Mouse (Mus musculus): ENCODE measurements at regions not wholly inside any gene's neighbourhood (a gene's known extent, or its start where the extent isn't known, plus 50 kb on each side); places are given as distances from the start of the nearest gene placed in this dataset.

DNA sequence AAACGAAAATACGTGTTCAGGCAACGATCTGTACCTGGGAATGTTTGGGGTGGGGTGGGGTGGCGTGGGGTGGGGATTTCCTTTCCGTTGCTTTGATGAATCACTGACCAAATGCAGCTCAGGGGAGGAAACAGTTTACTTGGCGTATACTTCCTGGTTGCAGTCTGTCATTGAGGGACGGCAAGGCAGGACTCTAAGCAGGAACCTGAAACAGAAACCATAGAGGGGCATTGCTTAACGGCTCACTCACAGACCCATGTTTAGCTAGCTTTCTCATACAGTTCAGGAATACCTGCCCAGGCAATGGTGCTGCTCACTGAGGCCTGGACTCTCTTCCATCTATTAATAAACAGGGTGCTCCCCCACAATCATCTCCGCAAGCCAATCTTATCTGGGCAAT lies 55.1 kb upstream of the Smox start:
- DNase-seq, result no peak

DNA sequence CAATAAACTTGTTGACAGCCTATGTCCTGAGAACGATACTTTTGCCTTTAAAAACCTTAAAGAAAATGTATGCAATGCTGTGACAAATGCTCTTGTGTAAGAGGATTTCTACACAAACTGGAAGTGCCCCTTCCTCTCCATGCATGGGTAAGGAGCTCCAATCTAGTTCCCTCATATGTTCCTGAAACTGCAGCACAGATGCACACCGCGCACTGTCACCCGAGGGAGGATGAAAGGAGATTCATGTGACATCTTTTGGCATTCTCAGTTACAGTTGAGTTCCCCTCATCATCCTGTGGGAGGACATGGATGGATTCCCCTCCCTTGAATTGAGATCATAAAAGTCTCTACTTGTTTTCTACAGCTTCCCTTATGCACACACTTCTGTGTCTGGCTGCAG lies 60.8 kb upstream of the Smox start:
- no peak for DNase-seq

DNA sequence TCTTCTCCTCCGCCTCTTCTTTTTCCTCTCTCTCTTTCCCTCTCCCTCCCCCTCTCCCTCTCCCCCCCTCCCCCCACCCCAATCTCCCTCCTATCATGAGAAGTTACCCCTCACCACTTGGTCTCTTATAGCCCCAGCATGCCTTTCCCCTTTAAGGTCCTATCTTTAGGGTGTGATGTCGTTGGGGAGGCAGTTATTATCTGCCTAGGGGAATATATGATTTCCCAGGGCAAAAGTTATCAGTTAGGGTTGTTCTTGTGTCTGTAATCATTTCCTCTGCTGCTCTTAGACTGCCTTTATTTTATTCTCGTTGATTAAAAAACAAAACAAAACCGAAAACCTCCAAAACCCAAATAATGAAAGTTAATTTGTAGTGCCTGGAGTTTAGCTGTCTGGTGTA lies 63.2 kb upstream of the Smox start:
- DNase-seq, result no peak

DNA sequence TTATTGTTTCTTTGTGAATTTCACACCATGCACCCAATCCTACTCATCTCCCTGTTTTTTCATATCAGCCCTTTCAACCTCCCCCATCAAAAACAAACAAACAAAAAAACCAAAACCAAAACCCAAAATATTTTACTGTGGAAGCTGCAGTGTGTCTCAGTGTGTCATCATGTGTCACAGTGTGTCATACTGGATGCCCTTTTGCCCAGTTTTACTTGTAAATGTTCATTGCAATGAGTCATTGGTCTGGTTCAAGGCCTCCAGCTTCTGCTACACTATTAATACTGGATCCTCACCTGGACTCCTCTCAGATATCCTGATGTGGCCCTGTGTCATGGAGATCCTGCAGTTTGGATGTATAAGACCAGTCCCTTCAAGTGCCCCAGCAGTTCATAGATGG lies 64.4 kb upstream of the Smox start:
- no peak for DNase-seq

DNA sequence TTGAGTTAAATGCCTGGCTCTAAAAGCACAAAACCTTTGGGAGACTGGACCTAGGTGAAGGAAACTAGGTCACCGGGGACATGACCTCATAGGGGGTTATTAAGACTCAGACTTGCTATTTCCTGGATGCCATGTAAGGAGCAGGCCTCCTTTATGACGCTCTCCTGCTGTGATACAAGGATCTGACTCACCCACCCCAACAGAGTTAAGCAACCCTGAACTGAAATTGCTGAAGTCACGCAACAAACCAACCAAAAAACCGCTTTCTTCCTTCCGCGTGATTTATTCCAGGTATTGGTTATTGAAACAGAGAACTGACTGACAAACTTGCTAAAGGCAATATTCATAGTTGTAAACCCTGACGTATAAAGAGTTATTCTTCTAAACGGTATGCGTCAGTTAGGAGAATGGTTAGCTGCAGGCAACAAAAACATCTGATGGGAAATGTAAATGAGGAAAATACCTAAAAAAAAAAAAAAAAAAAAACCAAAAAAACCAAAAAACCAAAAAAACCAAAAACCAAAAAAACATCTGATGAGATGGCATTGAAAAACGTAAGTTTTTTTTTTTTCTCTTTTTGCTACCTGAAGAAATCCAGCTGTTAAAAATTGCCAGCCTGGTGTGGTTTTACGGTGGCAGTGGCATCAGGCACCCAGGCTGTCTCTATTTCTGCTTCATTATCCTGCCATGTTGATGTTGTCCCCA lies 67.5 kb upstream of the Smox start:
- DNase-seq, result no peak

DNA sequence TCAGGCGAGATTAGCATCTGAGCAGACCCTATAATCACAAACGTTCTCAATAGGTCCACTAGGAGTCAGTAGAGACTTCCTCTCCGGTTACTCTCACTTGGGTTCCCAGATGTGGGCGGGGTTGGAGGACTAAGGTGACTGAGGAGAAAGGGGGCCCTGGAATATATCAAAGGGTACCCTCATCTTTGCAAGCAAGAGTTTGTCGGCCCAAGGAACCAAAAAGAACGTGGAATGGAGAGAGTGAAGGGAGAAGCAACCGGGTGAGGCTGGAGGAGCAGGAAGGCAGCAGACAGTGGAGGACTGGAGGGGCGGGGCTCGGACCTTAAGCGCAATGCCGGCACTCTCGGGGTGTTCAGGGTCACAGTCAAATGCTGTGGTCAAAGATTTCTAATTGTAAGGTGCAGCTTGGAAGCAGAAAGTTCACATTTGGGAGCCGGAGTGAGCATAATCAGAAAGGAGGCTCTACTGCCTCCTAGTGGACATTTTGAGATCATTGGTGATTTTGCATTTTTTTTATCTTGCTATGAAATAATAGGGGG lies 68.3 kb upstream of the Smox start:
- peak; percentile 55 for DNase-seq

DNA sequence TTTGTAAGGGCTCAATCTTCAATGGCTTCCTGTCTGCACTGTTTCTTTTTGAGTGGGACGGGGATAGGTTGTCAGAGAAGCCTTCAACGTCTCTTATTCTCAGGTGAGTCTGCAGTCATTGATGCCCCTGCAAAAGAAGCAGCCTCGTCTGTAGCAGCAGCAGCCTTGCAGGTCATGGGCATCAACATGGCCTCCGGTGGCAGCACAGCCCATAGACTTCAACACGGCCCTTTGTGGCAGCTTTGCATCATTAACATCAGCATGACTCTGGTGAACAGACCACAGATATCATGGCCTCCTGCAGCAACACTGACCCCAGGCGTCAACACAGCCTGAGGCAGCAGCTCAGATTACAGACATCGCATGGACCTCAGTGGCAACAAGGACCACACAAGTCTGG lies 65.4 kb upstream of the Rnf24 start:
- no peak for DNase-seq

DNA sequence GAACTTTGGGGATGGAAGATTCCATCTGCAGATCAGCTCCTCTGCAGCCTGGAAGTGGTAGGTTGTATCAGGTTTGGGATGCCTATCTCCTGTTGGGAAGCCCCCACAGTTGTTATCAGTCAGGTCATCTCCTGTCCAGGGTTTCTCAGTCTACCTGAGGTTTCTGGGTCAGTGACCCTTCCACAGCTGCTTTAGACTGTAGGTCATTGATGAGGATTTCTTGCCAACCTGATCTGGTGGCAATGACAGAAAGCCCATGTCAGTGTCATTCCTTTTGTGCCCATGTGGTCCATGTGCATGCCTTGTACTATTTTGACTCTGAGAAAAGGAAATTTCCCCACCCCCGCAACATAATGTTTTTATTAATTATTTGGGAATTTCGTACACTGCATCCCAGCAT lies 64.8 kb upstream of the Rnf24 start:
- DNase-seq, result no peak

DNA sequence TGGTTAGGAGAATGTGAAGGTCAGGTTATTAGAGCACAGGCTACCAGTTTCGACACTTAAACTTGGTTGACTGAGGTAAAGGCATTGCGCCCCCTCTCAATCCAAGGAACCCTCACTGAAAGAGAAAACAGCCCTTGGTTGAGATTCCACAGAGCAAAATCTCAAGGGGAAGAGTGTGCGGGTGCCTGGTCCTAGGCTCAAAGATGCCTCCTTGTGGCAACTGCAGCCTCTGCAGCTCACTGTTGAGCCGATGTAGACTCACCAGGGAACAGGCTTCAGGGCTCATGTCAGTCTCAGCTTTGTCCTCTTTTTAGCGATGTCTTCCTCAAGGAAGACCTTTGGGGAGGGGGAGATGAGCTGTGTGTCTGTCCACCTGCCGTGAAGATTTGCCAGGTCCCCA lies 63.8 kb upstream of the Rnf24 start:
- DNase-seq, result peak; percentile 37

DNA sequence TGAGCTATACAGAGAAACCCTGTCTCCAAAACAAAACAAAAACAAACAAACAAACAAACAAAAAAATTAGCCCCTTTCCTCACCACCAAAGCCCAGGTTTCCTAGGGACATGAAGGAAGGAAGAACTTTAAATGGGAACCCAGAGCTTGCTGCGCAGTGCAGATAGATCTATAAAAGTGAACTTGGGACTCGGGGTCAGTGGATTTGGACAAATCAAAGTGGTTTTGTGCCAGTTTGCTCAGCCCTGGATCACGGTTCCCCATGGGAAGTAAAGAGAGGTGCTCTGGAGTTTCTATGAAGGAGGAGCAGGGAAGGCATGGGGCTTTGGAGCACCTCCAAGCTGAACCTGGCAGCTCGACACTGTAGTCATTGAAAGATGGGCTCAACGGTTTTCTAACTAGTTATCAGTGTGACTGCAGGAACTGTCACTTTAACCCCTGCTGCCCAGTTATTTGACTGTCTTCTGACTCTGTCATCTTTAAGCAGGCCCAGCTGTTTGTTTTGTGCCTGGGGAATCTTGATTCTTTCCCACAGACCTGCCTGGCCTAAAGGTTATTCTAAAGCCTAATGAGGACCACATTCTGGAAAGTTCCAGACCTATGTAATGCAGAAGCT lies 58.3 kb upstream of the Rnf24 start:
- DNase-seq, result no peak

DNA sequence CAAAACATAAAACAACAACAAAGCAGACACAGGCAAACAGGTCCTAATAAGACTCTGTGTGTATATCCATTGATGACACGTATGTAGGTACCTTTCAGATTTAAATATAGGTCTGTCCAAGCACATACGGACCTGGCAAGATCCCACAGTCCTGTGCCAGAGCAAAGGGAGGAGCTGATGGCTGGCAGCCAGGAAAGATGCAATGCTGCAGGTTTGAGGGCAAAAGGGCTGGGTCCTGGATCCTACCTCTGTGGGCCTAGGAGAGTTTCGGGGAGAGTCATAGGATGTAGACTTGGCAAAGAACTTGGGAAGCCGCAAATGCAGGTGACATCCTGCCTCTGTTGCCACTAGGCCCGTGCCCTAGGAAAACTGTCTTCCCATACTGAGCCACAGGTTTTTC lies 54.6 kb upstream of the Rnf24 start:
- no peak for DNase-seq

DNA sequence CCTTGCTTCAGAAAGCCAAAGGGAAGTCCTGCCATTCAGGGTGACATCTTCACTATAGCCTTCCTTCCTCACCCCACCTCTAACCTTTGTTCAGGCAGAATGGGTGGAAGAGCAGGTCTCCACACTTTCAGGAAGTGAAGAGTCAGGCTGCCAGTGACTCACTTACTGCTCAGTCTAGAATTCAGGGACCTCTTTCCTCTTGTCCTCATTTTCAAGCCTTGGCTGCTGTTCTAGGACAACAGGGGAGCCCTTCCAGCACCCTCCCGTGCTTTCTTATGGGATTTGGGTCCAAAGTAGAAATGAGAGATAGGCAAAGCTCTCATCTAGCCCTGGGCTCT lies 51.5 kb upstream of the Rnf24 start:
- DNase-seq, result no peak

DNA sequence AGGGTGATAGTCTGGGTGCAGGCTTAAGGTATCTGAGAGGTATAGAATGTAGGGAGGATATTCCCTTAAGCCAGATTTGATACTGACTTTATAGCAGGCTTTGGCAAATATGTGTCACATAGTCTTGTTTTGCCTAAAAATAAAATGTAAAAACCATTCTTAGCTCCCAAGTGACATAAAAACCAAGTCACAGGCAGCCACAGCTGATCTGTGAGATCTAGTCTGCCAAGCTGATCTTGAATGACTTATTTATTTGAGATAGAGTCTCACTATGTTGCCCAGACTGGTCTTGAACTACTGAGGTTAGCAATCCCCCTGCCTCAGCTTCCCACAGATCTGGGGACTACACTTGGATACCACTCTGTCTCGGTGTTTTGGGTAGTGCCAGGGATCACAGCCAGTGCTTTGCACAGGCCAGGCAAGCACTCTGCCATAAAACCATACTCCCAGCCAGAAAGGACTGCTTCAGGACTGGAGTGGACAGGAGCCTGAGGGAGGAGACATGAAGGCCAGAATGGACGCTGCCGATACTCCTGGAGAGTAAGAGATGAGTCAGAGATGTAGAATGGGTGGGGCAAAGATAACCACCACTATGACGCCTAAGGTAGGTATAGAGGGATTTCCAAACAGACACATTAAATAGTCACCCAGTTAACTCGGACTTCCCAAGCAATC lies 51.0 kb upstream of the Rnf24 start:
- no peak for DNase-seq
